Mouse (Mus musculus) brain, embryonic 14.5 days (tissue): ENCODE measurements around the gene Srpr.

ENCODE experiments used
- CTCF ChIP-seq: fragments of 200-500 bp; IDR thresholded peaks from 2 replicates; pipeline ENCODE4 v1.5.1; 2012; ENCODE audit warnings: inconsistent platforms, mild to moderate bottlenecking, moderate library complexity, borderline replicate concordance; ENCODE audit not compliant: insufficient read depth, insufficient read length; ENCODE audit errors: extremely low read depth
- POLR2A ChIP-seq: fragments of 200-500 bp; IDR thresholded peaks from 2 replicates; pipeline ENCODE4 v1.6.1; 2012; ENCODE audit warnings: mild to moderate bottlenecking, inconsistent platforms, borderline replicate concordance; ENCODE audit not compliant: poor library complexity, insufficient read depth, insufficient read length, severe bottlenecking; ENCODE audit errors: extremely low read depth

GRCm38 (mm10) chr9:35235996-35236395, 36.0 kb downstream of the Srpr start:
- TF ChIP-seq POLR2A (no peak), CTCF (no peak)
